8 mouse cellular contexts compared by ENCODE assay signal in genomic region chr17:34593752-34594525, GRCm38 (mm10). TPM values are rescaled to one million over a fixed set of nuclear protein-coding genes. Genes with fewer than 3 reads are reported as not detected.
DNase-seq lines count a peak whose midpoint lies in the region; ATAC-seq lines count a peak whose summit lies in the region.

No protein-coding gene starts in this region.

- 46% methylated on average over 32 of the region's 34 CpGs for WGBS in forebrain, embryonic 13.5 days
- WGBS in limb, embryonic 12.5 days = 54% methylated on average over 34 of the region's 34 CpGs
- 48% methylated on average over 34 of the region's 34 CpGs for WGBS in neural tube, embryonic 13.5 days

- ATAC-seq in forebrain, embryonic 13.5 days = no peak
- no peak for ATAC-seq in limb, embryonic 12.5 days (ENCODE audit: insufficient number of reproducible peaks, insufficient read depth, low FRiP score, low TSS enrichment, low read depth)
- no peak for ATAC-seq in neural tube, embryonic 13.5 days (ENCODE audit: low read depth)

- H3K4me3 ChIP-seq in forebrain, embryonic 13.5 days = peak overlapping the region; percentile 85
- peak overlapping the region; percentile 79 for H3K4me3 ChIP-seq in limb, embryonic 12.5 days (replicated peaks)
- H3K4me3 ChIP-seq in neural tube, embryonic 13.5 days = peak overlapping the region; percentile 81

- peak overlapping the region; percentile 99 for H3K9ac ChIP-seq in forebrain, embryonic 13.5 days
- H3K9ac ChIP-seq in limb, embryonic 12.5 days (replicated peaks) = peak overlapping the region; percentile 98
- peak overlapping the region; percentile 98 for H3K9ac ChIP-seq in neural tube, embryonic 13.5 days

- DNase-seq in adrenal gland, postnatal 14 days = peak; percentile 54
- DNase-seq in adrenal gland, adult 18-20 months (ENCODE audit: low spot score in 2 of 2) = no peak
- peak; percentile 26 for DNase-seq in 3T3-L1 (ENCODE audit: low read depth, low spot score)
- DNase-seq in layer of hippocampus, postnatal 25 days (ENCODE audit: extremely low spot score in 1 of 2, low spot score in 1 of 2) = no peak
- no peak for DNase-seq in thymus, postnatal 36 days

- no peaks in the 10 kb centered on the region for H3K27me3 ChIP-seq in forebrain, embryonic 13.5 days
- no peaks in the 10 kb centered on the region for H3K27me3 ChIP-seq in limb, embryonic 12.5 days
- H3K27me3 ChIP-seq in neural tube, embryonic 13.5 days = no peaks in the 10 kb centered on the region

- no peaks in the 10 kb centered on the region for H3K9me3 ChIP-seq in forebrain, embryonic 13.5 days (replicated peaks)
- H3K9me3 ChIP-seq in limb, embryonic 12.5 days = no peaks in the 10 kb centered on the region
- H3K9me3 ChIP-seq in neural tube, embryonic 13.5 days = no peaks in the 10 kb centered on the region

- peak overlapping the region; percentile 99 for H3K27ac ChIP-seq in forebrain, embryonic 13.5 days
- H3K27ac ChIP-seq in limb, embryonic 12.5 days = peak overlapping the region; percentile 100
- peak overlapping the region; percentile 99 for H3K27ac ChIP-seq in neural tube, embryonic 13.5 days (replicated peaks)

- peak overlapping the region; percentile 97 for H3K4me2 ChIP-seq in forebrain, embryonic 13.5 days
- H3K4me2 ChIP-seq in limb, embryonic 12.5 days = peak overlapping the region; percentile 97
- peak overlapping the region; percentile 91 for H3K4me2 ChIP-seq in neural tube, embryonic 13.5 days

- H3K36me3 ChIP-seq in forebrain, embryonic 13.5 days (ENCODE audit: poor library complexity, severe bottlenecking) = peaks cover 24% of the 10 kb centered on the region
- peaks cover 30% of the 10 kb centered on the region for H3K36me3 ChIP-seq in limb, embryonic 12.5 days
- H3K36me3 ChIP-seq in neural tube, embryonic 13.5 days = peaks cover 18% of the 10 kb centered on the region

- H3K4me1 ChIP-seq in forebrain, embryonic 13.5 days = peaks cover 67% of the 10 kb centered on the region
- peaks cover 70% of the 10 kb centered on the region for H3K4me1 ChIP-seq in limb, embryonic 12.5 days (replicated peaks)
- peaks cover 70% of the 10 kb centered on the region for H3K4me1 ChIP-seq in neural tube, embryonic 13.5 days (replicated peaks)

RNA-seq across cellular contexts. Expression of gene Pbx2, which starts 2.9 kb away (rescaled TPM):
- 37.2 and 42.2 TPM in 2 replicates for total RNA-seq in adrenal gland, postnatal 14 days (2021)
- total RNA-seq in adrenal gland, adult 18-20 months (2021) = 10 to 100 TPM; 32.4 to 40.9 TPM
- polyA plus RNA-seq in forebrain, embryonic 13.5 days (2015; fragmentation: Nextera tagmentation; extraction: Ambion mirVana) = 10.2 and 10.5 TPM in 2 replicates
- polyA plus RNA-seq in limb, embryonic 12.5 days (2016; fragmentation: Nextera tagmentation; extraction: Ambion mirVana) = 24.6 and 26.6 TPM in 2 replicates
- 9.2 and 10.2 TPM in 2 replicates for polyA plus RNA-seq in neural tube, embryonic 13.5 days (2015; fragmentation: Nextera tagmentation; extraction: Ambion mirVana)
- total RNA-seq in layer of hippocampus, postnatal 25 days (2021) = 10 to 100 TPM; 55.8 to 61.5 TPM

RNA-seq across cellular contexts. Expression of gene Ager, which starts 3.7 kb away (rescaled TPM):
- 1.7 and 2.4 TPM in 2 replicates for total RNA-seq in adrenal gland, postnatal 14 days (2021)
- total RNA-seq in adrenal gland, adult 18-20 months (2021) = under 1 TPM; 0.73 to 0.86 TPM
- 2.3 and 2.5 TPM in 2 replicates for polyA plus RNA-seq in forebrain, embryonic 13.5 days (2015; fragmentation: Nextera tagmentation; extraction: Ambion mirVana)
- polyA plus RNA-seq in limb, embryonic 12.5 days (2016; fragmentation: Nextera tagmentation; extraction: Ambion mirVana) = 2.8 and 3.5 TPM in 2 replicates
- polyA plus RNA-seq in neural tube, embryonic 13.5 days (2015; fragmentation: Nextera tagmentation; extraction: Ambion mirVana) = 2.0 and 2.2 TPM in 2 replicates
- total RNA-seq in layer of hippocampus, postnatal 25 days (2021) = 1 to 10 TPM in 1 of 2 experiments, under 1 TPM in 1; 0.94 to 1.1 TPM

RNA-seq across cellular contexts. Expression of gene Gpsm3, which starts 4.3 kb away (rescaled TPM):
- total RNA-seq in adrenal gland, postnatal 14 days (2021) = 6.3 and 16.3 TPM in 2 replicates
- 1 to 10 TPM; 4.8 to 7.3 TPM for total RNA-seq in adrenal gland, adult 18-20 months (2021)
- polyA plus RNA-seq in forebrain, embryonic 13.5 days (2015; fragmentation: Nextera tagmentation; extraction: Ambion mirVana) = 2.4 and 3.0 TPM in 2 replicates
- 2.6 and 3.8 TPM in 2 replicates for polyA plus RNA-seq in limb, embryonic 12.5 days (2016; fragmentation: Nextera tagmentation; extraction: Ambion mirVana)
- 4.8 and 5.3 TPM in 2 replicates for polyA plus RNA-seq in neural tube, embryonic 13.5 days (2015; fragmentation: Nextera tagmentation; extraction: Ambion mirVana)
- 1 to 10 TPM; 1.3 to 2.1 TPM for total RNA-seq in layer of hippocampus, postnatal 25 days (2021)

RNA-seq across cellular contexts. Expression of gene Rnf5, which starts 9.6 kb away (rescaled TPM):
- 72.5 and 76.9 TPM in 2 replicates for total RNA-seq in adrenal gland, postnatal 14 days (2021)
- total RNA-seq in adrenal gland, adult 18-20 months (2021) = 10 to 100 TPM; 71.8 to 86.7 TPM
- polyA plus RNA-seq in forebrain, embryonic 13.5 days (2015; fragmentation: Nextera tagmentation; extraction: Ambion mirVana) = 302 TPM in 2 replicates
- 143 and 145 TPM in 2 replicates for polyA plus RNA-seq in limb, embryonic 12.5 days (2016; fragmentation: Nextera tagmentation; extraction: Ambion mirVana)
- polyA plus RNA-seq in neural tube, embryonic 13.5 days (2015; fragmentation: Nextera tagmentation; extraction: Ambion mirVana) = 260 and 270 TPM in 2 replicates
- 10 to 100 TPM; 81.0 to 85.5 TPM for total RNA-seq in layer of hippocampus, postnatal 25 days (2021)

RNA-seq across cellular contexts. Expression of gene Agpat1, which starts 10.1 kb away (rescaled TPM):
- 101 and 103 TPM in 2 replicates for total RNA-seq in adrenal gland, postnatal 14 days (2021)
- total RNA-seq in adrenal gland, adult 18-20 months (2021) = 100 to 1,000 TPM; 106 to 112 TPM
- 74.4 and 77.6 TPM in 2 replicates for polyA plus RNA-seq in forebrain, embryonic 13.5 days (2015; fragmentation: Nextera tagmentation; extraction: Ambion mirVana)
- polyA plus RNA-seq in limb, embryonic 12.5 days (2016; fragmentation: Nextera tagmentation; extraction: Ambion mirVana) = 50.5 and 53.4 TPM in 2 replicates
- polyA plus RNA-seq in neural tube, embryonic 13.5 days (2015; fragmentation: Nextera tagmentation; extraction: Ambion mirVana) = 89.5 and 99.6 TPM in 2 replicates
- 100 to 1,000 TPM; 170 to 172 TPM for total RNA-seq in layer of hippocampus, postnatal 25 days (2021)

Comparison
In these comparisons a context has a peak if more than half of its experiments do, and no peak if none do; other contexts are left out.
1. DNase-seq: peak in adrenal gland, postnatal 14 days (single experiment) and 3T3-L1 (single experiment); none in adrenal gland, adult 18-20 months (0 of 2), layer of hippocampus, postnatal 25 days (0 of 2) and thymus, postnatal 36 days (0 of 2).
2. Peak in every context shown above with its lines, with median percentiles within 50 percentile points of each other: H3K27ac ChIP-seq, H3K4me2 ChIP-seq, H3K4me3 ChIP-seq and H3K9ac ChIP-seq.